Mouse (Mus musculus) kidney, adult 2 months (tissue): ENCODE measurements around the gene Pdss2.

Experiments used
- CTCF ChIP-seq: fragments of 200-500 bp; conservative IDR thresholded peaks from 2 replicates; pipeline ENCODE4 v1.5.1; 2011; ENCODE audit warnings: low read depth, mild to moderate bottlenecking, control low read depth, low read length, moderate library complexity, mixed read lengths; ENCODE audit not compliant: insufficient read depth, insufficient read length
- POLR2A ChIP-seq: fragments of 200-500 bp; IDR thresholded peaks from one replicate; pipeline ENCODE4 v1.6.1; 2011; ENCODE audit warnings: low read depth, low read length, control low read depth

DNA sequence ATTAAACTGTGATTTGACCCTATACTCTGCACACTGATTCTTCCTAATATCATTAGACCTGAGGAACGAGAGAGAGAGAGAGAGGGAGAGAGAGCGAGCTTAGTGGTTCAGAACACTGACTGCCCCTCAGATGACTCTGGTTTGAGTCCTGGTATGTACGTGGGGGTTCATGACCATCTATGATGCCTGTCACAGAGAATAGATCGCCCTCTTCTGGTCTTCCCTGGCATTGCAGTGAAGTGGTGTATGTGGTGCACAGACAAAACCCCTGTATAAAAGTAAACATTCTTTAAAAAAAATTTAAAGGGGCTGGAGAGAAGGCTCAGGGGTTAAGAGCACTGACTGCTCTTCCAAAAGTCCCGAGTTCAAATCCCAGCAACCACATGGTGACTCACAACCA, 157.0 kb downstream of the Pdss2 start:
- TF ChIP-seq CTCF (peak; percentile 65), POLR2A (no peak)
